Mouse (Mus musculus): Measurements from ENCODE around the gene Upk3b. TPM values are rescaled to one million over a fixed set of nuclear protein-coding genes. Genes with fewer than 3 reads are reported as not detected.
"Not testable (repeated sequence)": the region's sequence is repeated elsewhere in the genome, so short reads cannot be mapped to it uniquely, and the experiment has no call there.

Upk3b gene
- total RNA-seq, 2 experiments from 2014 or later = not detected

GRCm38 (mm10) chr5:136066404-136067148 lies 28.3 kb downstream of the Upk3b start:
- DNase-seq (ENCODE audit: low spot score in 2 of 2); intact Hi-C loops (cut with DNase I): not testable (repeated sequence)

- DNase-seq (ENCODE audit: low spot score in 2 of 2) = no peak
- intact Hi-C loops (cut with DNase I) = no loop called here
These were observed 31.1 kb downstream of the Upk3b start for GRCm38 (mm10) chr5:136069411-136069810.

GRCm38 (mm10) chr5:136073051-136073450 lies 34.8 kb downstream of the Upk3b start:
- intact Hi-C loops (cut with DNase I) = no loop called here
- no peak for DNase-seq (ENCODE audit: low spot score in 2 of 2)

- intact Hi-C loops (cut with DNase I) = no loop called here
These were observed 35.2 kb downstream of the Upk3b start for GRCm38 (mm10) chr5:136073526-136073925.

GRCm38 (mm10) chr5:136075076-136075475 lies 36.8 kb downstream of the Upk3b start:
- DNase-seq (ENCODE audit: low spot score in 2 of 2) = no peak
- intact Hi-C loops (cut with DNase I) = no loop called here

More at GRCm38 (mm10) chr5:136073526-136073925, 35.2 kb downstream of the Upk3b start:
- no peak for DNase-seq (ENCODE audit: low spot score in 2 of 2)

- intact Hi-C loops (cut with DNase I) = no loop called here
- peak in 1 of 2 experiments; percentile 48 for DNase-seq (ENCODE audit: low spot score in 2 of 2)
These were observed 38.0 kb downstream of the Upk3b start for GRCm38 (mm10) chr5:136076284-136076683.

GRCm38 (mm10) chr5:136077001-136077550 lies 38.8 kb downstream of the Upk3b start:
- intact Hi-C loops (cut with DNase I) = no loop called here
- no peak for DNase-seq (ENCODE audit: low spot score in 2 of 2)

GRCm38 (mm10) chr5:136078136-136078535 lies 39.8 kb downstream of the Upk3b start:
- intact Hi-C loops (cut with DNase I) = no loop called here
- no peak for DNase-seq (ENCODE audit: low spot score in 2 of 2)

GRCm38 (mm10) chr5:136082345-136082744 lies 44.0 kb downstream of the Upk3b start:
- intact Hi-C loops (cut with DNase I) = no loop called here
- no peak for DNase-seq (ENCODE audit: low spot score in 2 of 2)

GRCm38 (mm10) chr5:136083669-136084107 lies 45.4 kb downstream of the Upk3b start, which contains the start of gene Rasa4:
Gene Rasa4, plus strand, starts transcription at chr5:136083916.
- peak; percentile 94 to 96 for DNase-seq (ENCODE audit: low spot score in 2 of 2)
- intact Hi-C loops (cut with DNase I) = no loop called here

- intact Hi-C loops (cut with DNase I) = no loop called here
These were observed 46.0 kb downstream of the Upk3b start for GRCm38 (mm10) chr5:136084144-136084881.

GRCm38 (mm10) chr5:136084891-136085651 lies 46.8 kb downstream of the Upk3b start:
- no peak for DNase-seq (ENCODE audit: low spot score in 2 of 2)
- intact Hi-C loops (cut with DNase I) = no loop called here

More at GRCm38 (mm10) chr5:136084144-136084881, 46.0 kb downstream of the Upk3b start:
- no peak for DNase-seq (ENCODE audit: low spot score in 2 of 2)

- DNase-seq (ENCODE audit: low spot score in 2 of 2) = no peak
- intact Hi-C loops (cut with DNase I) = no loop called here
These were observed 48.0 kb downstream of the Upk3b start for GRCm38 (mm10) chr5:136086290-136086689.

GRCm38 (mm10) chr5:136088821-136089575 lies 50.7 kb downstream of the Upk3b start:
- DNase-seq (ENCODE audit: low spot score in 2 of 2) = no peak
- intact Hi-C loops (cut with DNase I) = no loop called here

- no peak for DNase-seq (ENCODE audit: low spot score in 2 of 2)
- intact Hi-C loops (cut with DNase I) = no loop called here
These were observed 53.6 kb downstream of the Upk3b start for GRCm38 (mm10) chr5:136091927-136092326.

GRCm38 (mm10) chr5:136094249-136095010 lies 56.1 kb downstream of the Upk3b start:
- intact Hi-C loops (cut with DNase I) = no loop called here
- no peak for DNase-seq (ENCODE audit: low spot score in 2 of 2)

GRCm38 (mm10) chr5:136095089-136095488 lies 56.8 kb downstream of the Upk3b start:
- DNase-seq (ENCODE audit: low spot score in 2 of 2) = no peak
- intact Hi-C loops (cut with DNase I) = no loop called here
